Mouse (Mus musculus) intestine, embryonic 16.5 days (tissue): ENCODE data around the gene Strip2. TPM values are rescaled to one million over a fixed set of nuclear protein-coding genes. Genes with fewer than 3 reads are reported as not detected.

ENCODE experiments used
- microRNA-seq: library from miRNA; unstranded; fragments of <30 nt; microRNA quantifications from one replicate; pipeline ENCODE4, GENCODE M21; 2016
- polyA plus RNA-seq: library from polyadenylated mRNA; unstranded; fragments of >200 nt; fragmentation: Nextera tagmentation; extraction: Ambion mirVana; gene quantifications from 2 replicates; pipeline ENCODE4 v1.2.1, GENCODE M21; 2015

Strip2 gene
- polyA plus RNA-seq, 1 experiment from 2014 or later, result 0.54 TPM

Small RNAs within 50 kb of the gene (microRNA-seq; reads per million reads assigned to microRNA genes)
- gene Gm23049, result not detected

Other genes with a start within 250 kb of the Strip2 start
- 0.98 and 2.6 TPM in 2 replicates for gene Tspan33, start 222.8 kb upstream of the Strip2 start, polyA plus RNA-seq
- gene Smo, start 181.5 kb upstream of the Strip2 start, polyA plus RNA-seq, result 18.8 and 18.9 TPM in 2 replicates
- gene Ahcyl2, start 149.0 kb upstream of the Strip2 start, polyA plus RNA-seq, result 80.5 and 91.5 TPM in 2 replicates
- 37.0 and 42.7 TPM in 2 replicates for gene Nrf1, start 131.0 kb downstream of the Strip2 start, polyA plus RNA-seq